Mouse (Mus musculus) left cerebral cortex, adult 8-10 months (tissue): ENCODE data around the gene Foxr1. TPM values are rescaled to one million over a fixed set of nuclear protein-coding genes. Genes with fewer than 3 reads are reported as not detected.
A peak's percentile ranks its signal among the peaks of the same experiment; 100 is the strongest.
"Not testable (repeated sequence)": the region's sequence is repeated elsewhere in the genome, so short reads cannot be mapped to it uniquely, and the experiment has no call there.

ENCODE experiments used
- DNase-seq, 2 experiments: peaks; one replicate each; pipeline ENCODE4 v3.0.0; 2022; ENCODE audit warnings: low spot score in 2 of 2
- total RNA-seq, 4 experiments: library from RNA; stranded (reverse); gene quantifications; 2 replicates each; pipeline ENCODE4 v1.2.4; 2022

Foxr1 gene
- total RNA-seq, 4 experiments from 2014 or later, result not detected

DNA sequence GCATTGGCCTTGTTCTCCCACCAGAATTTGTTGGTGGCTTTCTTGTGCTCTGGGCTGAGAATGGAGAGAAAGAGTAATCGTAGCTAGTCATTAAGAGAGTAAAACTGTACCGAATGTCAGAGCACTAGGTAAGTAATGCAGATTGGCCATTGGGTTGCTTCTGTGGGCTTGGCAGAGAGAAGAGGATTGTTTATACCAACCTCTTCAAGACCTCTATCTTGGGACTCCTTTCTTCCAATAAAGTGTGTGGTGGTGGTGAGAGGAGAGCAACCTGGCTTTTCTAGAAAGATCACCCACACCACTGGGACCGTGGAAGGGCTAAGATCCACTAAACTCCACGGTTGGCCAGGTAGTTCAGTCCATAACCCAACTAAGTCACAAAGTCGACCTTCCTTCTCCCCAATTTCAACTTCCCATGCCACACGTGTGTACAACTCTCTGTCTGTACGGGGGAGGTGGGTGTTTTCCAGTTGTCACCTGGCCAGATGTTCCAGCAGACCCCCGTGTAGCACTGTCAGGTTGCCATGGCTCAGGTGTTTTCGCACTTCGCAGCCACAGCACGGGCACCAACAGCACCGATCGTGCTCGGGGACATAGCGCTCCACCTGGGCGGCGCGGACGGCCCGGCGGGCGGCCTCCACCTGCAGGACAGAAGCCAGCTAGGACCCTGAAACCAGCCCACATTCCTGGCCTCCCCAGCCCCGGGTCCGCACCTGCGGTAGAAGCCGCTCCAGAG, 23.6 kb downstream of the Foxr1 start:
- no peak for DNase-seq

DNA sequence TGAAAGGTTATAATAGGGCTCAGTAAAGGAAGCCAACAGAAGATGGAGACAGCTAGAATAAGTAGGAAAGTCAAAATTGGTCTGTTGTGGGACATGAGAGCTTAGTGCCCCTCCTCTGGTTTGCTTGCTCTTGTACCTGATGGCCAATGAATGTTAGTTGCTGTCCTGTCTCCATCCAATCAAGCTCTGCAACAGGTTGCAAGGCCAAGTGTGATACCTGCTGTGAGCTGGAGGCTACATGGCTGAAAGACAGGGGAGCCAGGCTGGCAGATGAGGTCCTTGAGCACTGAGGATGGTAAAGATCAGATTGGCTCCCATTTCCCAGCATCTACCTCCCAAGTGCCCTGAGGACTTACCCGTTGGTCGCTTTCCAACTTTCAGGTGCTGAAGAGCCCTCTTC, 28.2 kb downstream of the Foxr1 start:
- no peak for DNase-seq

DNA sequence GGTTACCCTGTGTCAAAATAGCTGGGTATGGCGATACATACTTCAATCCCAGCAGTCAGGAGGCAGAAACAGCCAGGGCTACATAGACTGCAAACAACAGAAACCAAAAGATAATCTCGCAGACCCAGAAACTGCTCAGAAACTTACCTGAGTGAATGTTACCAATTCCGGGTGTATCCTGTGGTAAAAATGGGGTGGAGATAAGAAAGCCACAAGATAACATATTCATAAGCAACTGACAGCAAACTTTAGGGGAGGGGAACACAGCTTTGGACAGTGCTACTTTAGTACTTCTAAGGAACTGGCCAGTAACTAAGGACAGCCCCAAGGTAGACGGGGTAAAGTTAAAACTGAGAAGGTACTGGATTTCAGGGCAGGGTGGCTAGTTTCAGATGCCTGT, 28.6 kb downstream of the Foxr1 start:
- DNase-seq, result no peak

DNA sequence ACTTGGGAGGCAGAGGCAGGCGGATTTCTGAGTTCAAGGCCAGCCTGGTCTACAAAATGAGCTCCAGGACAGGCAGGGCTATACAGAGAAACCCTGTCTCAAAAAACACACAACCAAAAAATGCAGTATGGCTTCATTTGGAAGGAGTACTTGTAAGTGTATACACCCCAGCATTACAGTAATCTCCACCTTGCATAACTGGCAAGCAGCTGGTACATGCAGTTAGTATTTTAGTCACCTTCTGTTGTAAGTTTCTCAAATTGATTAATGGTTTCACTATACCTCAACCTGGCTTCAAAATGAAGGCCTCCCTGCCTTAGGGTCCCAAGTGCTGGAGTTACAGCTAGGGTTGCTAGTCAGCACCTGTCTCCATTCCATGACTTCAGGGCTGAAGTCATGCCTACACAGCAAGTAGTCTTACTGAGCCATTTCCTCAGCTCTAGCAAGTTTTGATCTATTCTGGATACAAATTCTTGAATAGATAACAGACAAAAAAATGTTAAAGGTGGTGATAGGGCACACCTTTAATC, 29.3 kb downstream of the Foxr1 start:
- no peak for DNase-seq

DNA sequence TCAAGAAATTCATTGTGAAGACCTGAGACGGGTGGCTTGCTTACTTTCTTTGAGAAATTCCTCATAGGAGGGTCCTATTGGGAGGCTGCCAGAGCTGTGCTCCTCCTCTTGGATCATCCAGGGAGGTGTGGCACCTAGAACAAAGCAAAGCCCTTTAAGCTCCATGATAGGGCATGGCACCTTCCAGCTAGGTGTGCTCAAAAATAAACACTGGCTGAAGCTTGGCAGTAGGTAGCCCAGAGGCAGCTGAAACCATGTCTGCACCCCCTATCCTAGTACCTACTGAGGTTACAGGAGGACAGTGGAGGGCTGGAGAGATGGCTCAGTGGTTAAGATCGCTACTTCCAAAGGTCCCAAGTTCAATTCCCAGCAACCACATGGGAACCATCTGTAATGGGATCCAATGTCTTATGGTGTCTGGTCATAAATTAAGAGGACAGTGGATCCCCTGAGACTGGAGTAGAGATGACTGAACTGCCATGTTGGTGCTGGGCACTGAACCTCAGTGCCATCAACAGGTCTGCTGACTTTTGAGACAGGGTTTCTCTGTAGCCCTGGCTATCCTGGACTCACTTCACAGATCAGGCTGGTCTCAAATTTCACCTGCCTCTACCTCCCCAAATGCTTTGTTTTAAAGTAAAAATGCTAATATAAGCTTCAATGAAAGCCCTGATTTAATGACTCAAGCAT, 30.1 kb downstream of the Foxr1 start:
- no peak for DNase-seq

DNA sequence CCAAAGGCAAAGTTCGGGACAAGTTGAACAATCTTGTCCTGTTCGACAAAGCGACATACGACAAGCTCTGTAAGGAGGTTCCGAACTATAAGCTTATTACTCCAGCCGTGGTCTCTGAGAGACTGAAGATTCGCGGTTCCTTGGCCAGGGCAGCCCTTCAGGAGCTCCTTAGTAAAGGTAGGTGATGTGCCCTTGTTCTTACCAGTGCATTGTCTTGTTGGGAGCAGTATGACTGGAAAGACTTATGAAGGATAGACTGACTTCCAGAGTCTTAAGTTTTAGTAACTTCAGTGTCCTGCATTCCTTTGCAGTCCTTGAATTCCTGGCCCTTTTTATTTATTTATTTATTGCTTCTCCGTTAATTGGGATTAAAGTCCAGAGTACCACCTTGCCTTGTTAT, 32.2 kb downstream of the Foxr1 start:
- not testable (repeated sequence) for DNase-seq

DNA sequence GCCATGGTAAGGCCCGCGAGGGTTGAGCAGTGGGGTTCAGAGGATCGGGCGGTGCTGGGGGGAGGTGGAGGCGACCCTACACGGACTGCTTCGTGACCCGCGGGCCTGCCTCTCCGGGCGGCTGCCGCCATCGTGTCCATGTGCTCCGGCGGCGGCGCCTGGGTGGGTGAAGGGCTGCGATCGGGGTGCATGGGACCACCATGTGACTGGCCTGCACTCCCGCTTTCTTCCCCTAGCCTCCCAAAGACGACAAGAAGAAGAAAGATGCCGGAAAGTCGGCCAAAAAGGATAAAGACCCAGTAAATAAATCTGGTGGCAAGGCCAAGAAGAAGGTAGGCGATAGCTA, 33.2 kb downstream of the Foxr1 start:
- DNase-seq, result no peak

DNA sequence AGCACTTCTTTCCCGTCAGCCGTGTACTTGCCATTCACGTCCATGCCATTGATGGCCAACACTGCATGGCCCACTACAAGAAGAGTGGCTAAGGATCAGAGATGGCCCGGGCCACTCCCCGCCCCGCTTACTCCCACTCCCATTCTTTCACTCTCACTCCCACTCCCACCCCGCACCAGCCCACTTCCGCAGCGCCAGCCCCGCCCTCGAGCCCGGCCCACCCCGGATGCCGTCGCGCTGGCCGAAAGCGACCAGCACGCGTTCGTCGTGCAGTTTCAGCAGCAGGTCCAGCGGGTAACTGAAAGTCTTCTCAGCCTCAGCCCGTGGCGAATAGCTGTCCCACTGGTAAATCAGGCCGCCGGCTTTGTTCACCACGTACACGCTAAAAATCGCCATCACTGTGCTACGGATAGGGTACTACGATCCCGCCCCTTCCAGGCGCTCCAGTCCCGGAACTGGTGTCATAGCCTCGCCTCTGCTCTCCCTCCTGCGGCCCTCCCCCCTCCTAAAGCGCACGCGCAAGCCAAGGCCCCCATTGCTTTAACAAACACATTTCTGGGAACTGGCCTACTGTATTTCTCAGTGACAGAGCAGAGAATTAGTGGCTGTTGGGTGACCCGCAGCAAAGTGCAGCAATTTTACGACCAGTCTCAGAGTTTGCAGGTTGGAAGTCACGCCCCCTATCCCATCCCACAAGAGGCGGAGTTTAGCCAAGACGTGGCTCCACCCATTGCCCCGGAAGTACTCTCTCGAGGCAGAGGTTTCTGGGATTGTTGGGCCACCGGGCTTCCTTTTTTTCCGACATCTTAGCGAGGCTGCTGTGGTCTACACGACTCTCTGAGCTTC, 33.8 kb downstream of the Foxr1 start, which contains the start of the genes Rps25 and Trappc4:
Gene Rps25, plus strand, starts transcription at position 234 of the 846 bp plus-strand sequence.
Gene Trappc4, minus strand, starts transcription at position 695 of the 846 bp plus-strand sequence.
- DNase-seq, result peak; percentile 89

DNA sequence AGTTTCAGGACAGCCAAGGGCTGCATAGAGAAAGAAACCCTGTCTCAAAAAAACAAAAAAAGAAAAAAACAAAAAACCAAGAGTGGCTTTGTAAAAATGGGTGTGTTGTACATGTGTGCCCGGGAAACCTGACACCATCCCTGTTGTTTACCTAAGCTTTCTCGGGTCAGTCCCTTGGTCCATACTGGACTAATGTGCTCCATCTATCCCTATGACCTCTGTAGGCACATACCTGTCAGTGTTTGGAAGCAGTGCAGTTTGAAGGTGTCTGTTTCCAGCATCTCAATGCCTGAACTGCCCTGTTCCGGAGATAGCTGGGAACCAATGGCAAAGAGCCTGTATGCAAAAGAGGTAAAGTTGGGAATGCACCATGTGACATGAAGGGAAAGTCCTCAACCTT, 35.9 kb downstream of the Foxr1 start:
- DNase-seq, result no peak

DNA sequence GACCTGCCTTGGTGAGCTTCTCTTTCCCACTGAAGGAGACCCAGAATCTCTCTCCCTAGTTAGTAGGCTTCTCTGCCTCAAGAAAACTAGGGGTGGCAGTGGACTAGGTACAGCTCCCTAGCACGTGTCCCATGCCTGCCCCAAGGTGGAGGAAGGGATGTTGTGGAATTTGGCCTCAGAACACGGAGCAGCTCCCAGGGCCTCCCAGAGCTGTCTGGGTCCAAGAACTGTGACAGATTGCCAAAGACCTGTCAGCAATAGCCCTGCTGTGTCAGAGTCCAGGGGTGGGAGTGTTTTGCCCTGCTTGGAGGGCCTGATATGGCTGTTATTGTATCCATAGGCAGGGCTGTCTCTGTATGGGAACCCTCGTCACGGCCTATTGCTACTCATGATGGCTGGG, 39.9 kb downstream of the Foxr1 start:
- DNase-seq, result no peak

DNA sequence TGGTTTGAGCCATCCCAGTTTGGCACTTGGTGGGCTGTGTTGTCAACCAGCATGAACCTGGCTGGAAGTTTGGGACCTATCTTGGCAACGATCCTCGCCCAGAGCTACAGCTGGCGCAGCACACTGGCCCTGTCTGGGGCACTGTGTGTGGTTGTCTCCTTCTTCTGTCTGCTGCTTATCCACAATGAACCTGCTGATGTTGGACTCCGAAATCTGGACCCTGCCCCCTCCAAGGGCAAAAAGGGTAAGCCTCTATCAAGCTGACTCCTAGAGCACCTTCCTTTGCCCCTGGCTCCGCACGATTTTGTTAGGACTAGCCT, 41.2 kb downstream of the Foxr1 start:
- DNase-seq, result no peak

DNA sequence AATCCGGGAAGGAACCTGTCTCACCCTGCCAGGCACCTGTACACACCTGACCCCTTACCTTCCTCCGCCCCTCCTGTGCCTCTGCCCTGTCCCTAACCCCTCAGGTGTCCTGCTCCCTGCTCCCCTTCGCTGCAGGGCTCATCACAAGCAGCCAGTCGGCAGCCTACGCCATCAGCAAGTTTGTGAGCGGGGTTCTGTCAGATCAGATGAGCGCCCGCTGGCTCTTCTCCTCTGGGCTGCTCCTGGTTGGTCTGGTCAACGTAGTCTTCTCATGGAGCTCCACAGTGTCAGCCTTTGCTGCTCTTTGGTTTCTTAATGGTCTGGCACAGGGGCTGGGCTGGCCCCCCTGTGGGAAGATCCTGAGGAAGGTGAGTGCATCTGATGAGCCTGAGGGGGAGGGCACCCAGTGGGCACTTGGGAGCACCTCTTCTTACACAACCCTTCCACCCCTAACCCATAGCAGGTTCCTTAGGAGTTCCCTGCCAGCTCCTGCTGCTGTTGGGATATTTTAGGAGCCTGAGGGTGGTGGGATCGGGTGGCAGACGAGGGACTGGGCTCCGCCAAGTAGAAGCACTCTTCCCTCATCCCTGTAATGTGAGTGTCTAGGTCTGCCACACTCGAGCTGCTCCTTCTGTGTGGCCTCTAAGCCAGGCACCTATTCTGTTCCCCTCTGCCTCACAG, 41.7 kb downstream of the Foxr1 start:
- DNase-seq, result no peak

DNA sequence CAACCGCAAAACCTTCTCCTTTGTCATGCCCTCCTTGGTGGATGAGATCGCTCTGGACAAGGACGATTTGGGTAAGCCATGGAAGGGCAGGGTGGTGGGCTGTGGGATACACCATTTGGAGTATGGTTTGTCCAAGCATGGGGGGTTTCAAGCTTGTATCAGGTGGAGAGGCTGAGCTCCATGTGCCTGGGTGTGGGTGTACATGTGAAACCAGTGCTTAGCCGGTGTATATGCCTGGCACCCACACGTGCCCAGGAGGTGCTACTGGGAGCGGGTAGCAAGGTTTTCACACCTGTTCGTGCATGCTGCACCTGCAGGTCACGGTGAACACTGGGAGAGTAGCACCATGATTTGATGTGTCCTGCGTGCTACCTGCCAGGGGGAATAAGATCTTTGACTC, 42.4 kb downstream of the Foxr1 start:
- peak in 1 of 2 experiments; percentile 29 for DNase-seq

DNA sequence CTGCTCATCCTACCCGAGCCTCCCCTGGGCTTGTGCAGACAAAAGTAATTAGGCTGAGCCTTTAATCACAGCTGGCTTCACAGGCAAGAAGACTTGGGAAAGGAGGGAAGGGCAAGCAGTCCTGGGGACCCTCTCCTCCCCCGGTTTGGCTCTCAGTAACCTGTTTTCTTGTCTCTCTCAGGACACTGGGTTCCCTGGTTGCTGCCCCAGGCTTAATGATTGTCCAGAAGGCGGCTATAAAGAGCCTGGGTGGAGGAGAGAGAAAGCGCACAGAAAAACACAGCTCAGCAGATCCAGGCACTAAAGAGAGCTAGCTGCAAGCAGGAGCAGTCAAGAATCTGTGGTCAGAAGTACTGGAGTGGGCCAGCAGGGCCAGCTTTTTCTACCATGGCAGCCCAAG, 42.8 kb downstream of the Foxr1 start:
- no peak for DNase-seq

DNA sequence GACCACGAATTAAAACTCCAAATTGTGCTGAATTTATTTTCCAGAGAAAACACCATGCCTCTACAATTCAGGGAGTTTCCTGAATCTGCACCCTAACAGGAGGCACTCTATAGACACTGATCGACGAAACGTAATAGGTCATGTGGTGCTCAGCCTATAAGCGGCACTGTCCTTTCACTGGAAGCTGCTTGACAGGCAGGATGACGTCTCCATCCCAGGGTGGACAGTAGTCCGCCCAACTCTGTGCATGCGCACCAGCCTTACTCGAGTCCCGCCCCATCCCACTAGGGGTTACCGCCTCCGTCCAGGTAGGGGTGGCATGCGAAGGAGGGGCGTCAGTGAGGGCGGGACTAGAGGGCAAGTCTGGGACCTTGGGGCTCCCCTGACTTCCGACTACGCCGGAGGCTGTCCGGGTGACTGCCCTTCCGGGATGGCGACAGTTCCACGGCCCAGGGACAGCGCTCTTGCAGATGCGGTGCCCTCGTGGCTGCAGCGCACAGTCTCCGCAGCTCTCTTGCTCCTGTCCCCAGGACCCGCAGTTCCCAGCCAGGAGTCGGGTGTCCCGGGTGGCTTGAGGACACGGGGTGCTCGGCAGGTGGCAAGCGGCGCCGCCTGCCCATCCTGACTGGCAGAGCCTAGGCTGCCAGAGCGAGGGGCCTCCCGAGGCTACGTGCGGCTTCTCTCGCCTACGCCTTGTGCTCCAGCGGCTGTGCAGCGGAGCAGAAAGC, 44.1 kb downstream of the Foxr1 start, which contains the start of gene Slc37a4:
Gene Slc37a4, plus strand, starts transcription at position 169 of the 728 bp plus-strand sequence.
- DNase-seq, result peak; percentile 78 to 96

DNA sequence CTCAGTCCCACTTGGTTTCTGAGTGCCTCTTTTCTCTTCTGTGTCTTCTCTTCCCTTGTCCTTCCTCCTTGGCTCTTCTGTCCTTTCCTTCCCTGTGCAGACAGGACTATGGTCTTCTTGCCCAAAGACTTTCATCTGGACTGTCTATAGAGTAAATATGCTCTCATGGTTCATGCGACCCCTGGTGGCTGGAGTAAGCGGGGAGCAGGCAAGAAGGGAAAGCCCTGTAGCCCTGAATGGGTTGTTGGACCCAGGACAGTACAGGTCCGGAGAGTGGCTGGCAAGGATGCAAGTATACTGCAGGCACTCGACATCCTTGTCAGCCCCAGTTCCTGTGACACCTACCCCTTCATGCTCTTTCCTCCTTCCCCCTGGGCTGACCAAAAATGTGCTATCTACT, 49.5 kb downstream of the Foxr1 start:
- DNase-seq, result peak in 1 of 2 experiments; percentile 31

DNA sequence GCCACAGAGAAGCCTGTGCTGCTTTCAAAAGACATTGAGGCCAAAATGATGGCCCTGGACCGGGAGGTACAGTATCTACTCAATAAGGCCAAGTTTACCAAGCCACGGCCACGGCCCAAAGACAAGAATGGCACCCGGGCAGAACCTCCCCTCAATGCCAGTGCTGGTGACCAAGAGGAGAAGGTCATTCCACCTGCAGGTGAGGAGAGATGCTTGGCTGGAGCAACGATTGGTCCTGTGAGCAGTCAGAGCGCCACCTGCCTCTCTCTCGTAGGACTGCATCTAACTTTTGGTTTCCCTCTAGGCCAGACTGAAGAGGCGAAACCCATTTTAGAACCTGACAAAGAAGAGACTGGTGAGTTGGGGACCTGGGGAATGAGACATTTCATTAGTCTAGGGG, 51.7 kb downstream of the Foxr1 start:
- DNase-seq, result no peak

DNA sequence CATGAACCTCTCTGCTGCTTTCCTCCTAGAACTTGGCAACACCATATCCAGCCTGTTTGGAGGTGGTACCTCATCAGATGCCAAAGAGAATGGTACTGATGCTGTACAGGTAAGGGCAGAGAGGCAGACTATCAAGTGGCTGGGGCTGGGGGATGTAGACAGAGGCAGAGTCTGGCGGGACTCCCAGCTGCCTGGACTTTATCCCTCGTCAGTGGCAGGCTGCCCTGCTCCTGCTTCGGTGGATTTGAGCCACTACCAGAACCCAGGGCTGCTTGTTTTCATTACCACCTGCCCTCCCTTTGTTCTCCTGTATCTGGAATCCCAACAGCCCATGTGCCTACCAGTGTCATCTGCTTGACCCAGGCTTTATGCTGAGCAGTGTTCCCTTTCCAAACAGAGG, 53.7 kb downstream of the Foxr1 start:
- DNase-seq, result no peak

DNA sequence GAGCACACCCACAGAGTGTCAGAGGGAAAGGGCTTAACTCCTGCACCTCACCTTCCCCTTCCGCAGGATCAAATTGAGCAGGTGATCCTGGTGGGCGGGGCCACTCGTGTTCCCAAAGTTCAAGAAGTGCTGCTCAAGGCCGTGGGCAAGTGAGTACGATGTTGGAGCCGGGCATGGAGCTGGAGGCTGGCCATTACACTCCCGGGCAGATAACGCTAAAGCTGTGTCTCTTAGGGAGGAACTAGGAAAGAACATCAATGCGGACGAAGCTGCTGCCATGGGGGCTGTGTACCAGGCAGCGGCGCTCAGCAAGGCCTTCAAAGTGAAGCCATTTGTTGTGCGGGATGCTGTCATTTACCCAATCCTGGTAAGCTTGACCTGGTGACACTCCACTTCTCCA, 56.3 kb downstream of the Foxr1 start:
- DNase-seq, result no peak
